Mouse (Mus musculus) forebrain, embryonic 13.5 days (tissue): ENCODE results near the gene Foxi2. TPM values are rescaled to one million over a fixed set of nuclear protein-coding genes. Genes with fewer than 3 reads are reported as not detected.

ENCODE experiments used
- ATAC-seq: fragments of 200-750 bp; cut with Nextera tagmentation; 2 replicates; pipeline ENCODE4 v1.8.0; 2017
- H3K27ac ChIP-seq: fragments of 300-500 bp; sonication (generic); 2 replicates; pipeline ENCODE4 v1.5.1; 2015; ENCODE audit warnings: inconsistent platforms, mild to moderate bottlenecking, moderate library complexity
- H3K27me3 ChIP-seq: fragments of 300-500 bp; sonication (generic); 2 replicates; pipeline ENCODE4 v1.6.1; 2015; ENCODE audit warnings: mild to moderate bottlenecking, inconsistent platforms
- H3K36me3 ChIP-seq: fragments of 300-500 bp; sonication (generic); 2 replicates; pipeline ENCODE4 v1.6.1; 2015; ENCODE audit warnings: mild to moderate bottlenecking, inconsistent platforms; ENCODE audit not compliant: poor library complexity, severe bottlenecking
- H3K4me1 ChIP-seq: fragments of 300-500 bp; sonication (generic); 2 replicates; pipeline ENCODE4 v1.6.1; 2015; ENCODE audit warnings: inconsistent platforms
- H3K4me2 ChIP-seq: fragments of 300-500 bp; sonication (generic); 2 replicates; pipeline ENCODE4 v1.6.1; 2015; ENCODE audit warnings: inconsistent platforms, mild to moderate bottlenecking, moderate library complexity
- H3K4me3 ChIP-seq: fragments of 300-500 bp; sonication (generic); 2 replicates; pipeline ENCODE4 v1.5.1; 2015; ENCODE audit warnings: mild to moderate bottlenecking, inconsistent platforms
- H3K9ac ChIP-seq: fragments of 300-500 bp; sonication (generic); 2 replicates; pipeline ENCODE4 v1.6.1; 2015; ENCODE audit warnings: mild to moderate bottlenecking, inconsistent platforms
- H3K9me3 ChIP-seq: fragments of 300-500 bp; sonication (generic); replicated peaks from 2 replicates; pipeline ENCODE4 v1.6.1; 2016; ENCODE audit warnings: inconsistent platforms
- WGBS: fragments of 180-500 bp; shearing (Covaris S2); methylation state at CpG from one replicate; pipeline ENCODE4 v1.1.7; 2015; 5-methylcytosine and 5-hydroxymethylcytosine counted together
- polyA plus RNA-seq: library from polyadenylated mRNA; unstranded; fragments of >200 nt; fragmentation: Nextera tagmentation; extraction: Ambion mirVana; gene quantifications from 2 replicates; pipeline ENCODE4 v1.2.1, GENCODE M21; 2015

The Foxi2 gene
- not detected in 2 replicates for polyA plus RNA-seq

GRCm38 (mm10) chr7:135410237-135410965, at the start of gene Foxi2:
TSS of gene Foxi2 (plus strand) at chr7:135410308.
- WGBS = 3% methylated on average over 51 of the region's 51 CpGs
- no peak within 1 kb of the TSS for H3K27ac ChIP-seq
- no peaks in the 10 kb centered on the region for H3K9me3 ChIP-seq
- H3K27me3 ChIP-seq = peaks cover 46% of the 10 kb centered on the region
- peaks cover 8% of the 10 kb centered on the region for H3K4me1 ChIP-seq
- H3K9ac ChIP-seq = no peak within 1 kb of the TSS; the same call in 1 of the 2 replicates
- H3K4me2 ChIP-seq = peak within 1 kb of the TSS; percentile 61
- peak within 1 kb of the TSS; percentile 32 for H3K4me3 ChIP-seq
- ATAC-seq = no peak
- no peaks in the 10 kb centered on the region for H3K36me3 ChIP-seq

- H3K27me3 ChIP-seq = no peaks in the 10 kb centered on the region
- H3K9ac ChIP-seq = no peak overlapping the region
- no peak for ATAC-seq
- no peak overlapping the region for H3K4me2 ChIP-seq
- H3K36me3 ChIP-seq = no peaks in the 10 kb centered on the region
- no peaks in the 10 kb centered on the region for H3K9me3 ChIP-seq
- WGBS = 94% methylated on average over 5 of the region's 5 CpGs
- no peak overlapping the region for H3K27ac ChIP-seq
- H3K4me3 ChIP-seq = no peak overlapping the region
- H3K4me1 ChIP-seq = no peaks in the 10 kb centered on the region
Measured at GRCm38 (mm10) chr7:135364606-135365005, 45.5 kb upstream of the Foxi2 start.

GRCm38 (mm10) chr7:135376048-135376447, 34.1 kb upstream of the Foxi2 start:
- H3K36me3 ChIP-seq = no peaks in the 10 kb centered on the region
- ATAC-seq = no peak
- H3K27ac ChIP-seq = no peak overlapping the region
- H3K4me2 ChIP-seq = 0 out of 2 replicates have a peak overlapping the region, but pooled peaks have one; percentile 11
- 55% methylated on average over 13 of the region's 13 CpGs for WGBS
- H3K9me3 ChIP-seq = no peaks in the 10 kb centered on the region
- H3K9ac ChIP-seq = no peak overlapping the region
- no peak overlapping the region for H3K4me3 ChIP-seq
- H3K27me3 ChIP-seq = no peaks in the 10 kb centered on the region
- no peaks in the 10 kb centered on the region for H3K4me1 ChIP-seq

GRCm38 (mm10) chr7:135376932-135377331, 33.2 kb upstream of the Foxi2 start:
- no peaks in the 10 kb centered on the region for H3K36me3 ChIP-seq
- H3K4me3 ChIP-seq = no peak overlapping the region
- H3K4me1 ChIP-seq = no peaks in the 10 kb centered on the region
- no peaks in the 10 kb centered on the region for H3K27me3 ChIP-seq
- no peak overlapping the region for H3K4me2 ChIP-seq
- 66% methylated on average over 5 of the region's 5 CpGs for WGBS
- no peak overlapping the region for H3K9ac ChIP-seq
- no peaks in the 10 kb centered on the region for H3K9me3 ChIP-seq
- no peak overlapping the region for H3K27ac ChIP-seq
- ATAC-seq = no peak

- Histone ChIP-seq H3K4me1 (no peaks in the 10 kb centered on the region), H3K36me3 (no peaks in the 10 kb centered on the region), H3K9ac (no peak overlapping the region), H3K27ac (no peak overlapping the region), H3K9me3 (no peaks in the 10 kb centered on the region), H3K27me3 (no peaks in the 10 kb centered on the region), H3K4me3 (no peak overlapping the region), H3K4me2 (no peak overlapping the region)
- 88% methylated on average over 5 of the region's 5 CpGs for WGBS
- no peak for ATAC-seq
Measured at GRCm38 (mm10) chr7:135378331-135378730, 31.8 kb upstream of the Foxi2 start.

- Histone ChIP-seq H3K36me3 (no peaks in the 10 kb centered on the region), H3K27ac (no peak overlapping the region), H3K4me1 (peaks cover 16% of the 10 kb centered on the region), H3K27me3 (peaks cover 4% of the 10 kb centered on the region; the same call in 1 of the 2 replicates), H3K9ac (no peak overlapping the region), H3K4me2 (no peak overlapping the region), H3K4me3 (no peak overlapping the region), H3K9me3 (no peaks in the 10 kb centered on the region)
- 75% methylated on average over 3 of the region's 3 CpGs for WGBS
- ATAC-seq = no peak
Measured at GRCm38 (mm10) chr7:135389039-135389438, 21.1 kb upstream of the Foxi2 start.

- no peaks in the 10 kb centered on the region for H3K9me3 ChIP-seq
- H3K4me3 ChIP-seq = no peak overlapping the region
- peaks cover 16% of the 10 kb centered on the region for H3K4me1 ChIP-seq
- ATAC-seq = no peak
- H3K4me2 ChIP-seq = no peak overlapping the region
- no peak overlapping the region for H3K27ac ChIP-seq
- H3K27me3 ChIP-seq = peaks cover 7% of the 10 kb centered on the region; the same call in 1 of the 2 replicates
- H3K9ac ChIP-seq = no peak overlapping the region
- WGBS = 2% methylated on average over 5 of the region's 5 CpGs
- no peaks in the 10 kb centered on the region for H3K36me3 ChIP-seq
Measured at GRCm38 (mm10) chr7:135392949-135393542, 17.1 kb upstream of the Foxi2 start.

- ATAC-seq = no peak
- H3K4me3 ChIP-seq = no peak overlapping the region
- no peaks in the 10 kb centered on the region for H3K36me3 ChIP-seq
- H3K27ac ChIP-seq = no peak overlapping the region
- H3K27me3 ChIP-seq = peaks cover 7% of the 10 kb centered on the region; the same call in 1 of the 2 replicates
- H3K9me3 ChIP-seq = no peaks in the 10 kb centered on the region
- H3K4me1 ChIP-seq = peaks cover 16% of the 10 kb centered on the region
- 80% methylated on average over 3 of the region's 3 CpGs for WGBS
- H3K9ac ChIP-seq = no peak overlapping the region
- no peak overlapping the region for H3K4me2 ChIP-seq
Measured at GRCm38 (mm10) chr7:135394436-135394835, 15.7 kb upstream of the Foxi2 start.

- Histone ChIP-seq H3K9ac (no peak overlapping the region), H3K4me3 (no peak overlapping the region), H3K27ac (no peak overlapping the region), H3K27me3 (0 out of 2 replicates have a peak, but pooled peaks cover 3% of the 10 kb centered on the region), H3K9me3 (no peaks in the 10 kb centered on the region), H3K4me2 (no peak overlapping the region), H3K4me1 (peaks cover 16% of the 10 kb centered on the region), H3K36me3 (no peaks in the 10 kb centered on the region)
- no peak for ATAC-seq
Measured at GRCm38 (mm10) chr7:135395242-135395641, 14.9 kb upstream of the Foxi2 start.

- H3K4me2 ChIP-seq = no peak overlapping the region
- peaks cover 3% of the 10 kb centered on the region; the same call in 1 of the 2 replicates for H3K27me3 ChIP-seq
- H3K9ac ChIP-seq = no peak overlapping the region
- H3K4me1 ChIP-seq = peaks cover 13% of the 10 kb centered on the region
- ATAC-seq = no peak
- H3K36me3 ChIP-seq = no peaks in the 10 kb centered on the region
- 75% methylated on average over 6 of the region's 6 CpGs for WGBS
- no peak overlapping the region for H3K27ac ChIP-seq
- H3K9me3 ChIP-seq = no peaks in the 10 kb centered on the region
- H3K4me3 ChIP-seq = no peak overlapping the region
Measured at GRCm38 (mm10) chr7:135397096-135397495, 13.0 kb upstream of the Foxi2 start.

- Histone ChIP-seq H3K36me3 (no peaks in the 10 kb centered on the region), H3K4me2 (no peak overlapping the region), H3K9me3 (no peaks in the 10 kb centered on the region), H3K4me1 (peaks cover 6% of the 10 kb centered on the region), H3K27me3 (peaks cover 3% of the 10 kb centered on the region; the same call in 1 of the 2 replicates), H3K4me3 (no peak overlapping the region), H3K27ac (no peak overlapping the region), H3K9ac (no peak overlapping the region)
- 42% methylated on average over 5 of the region's 5 CpGs for WGBS
- no peak for ATAC-seq
Measured at GRCm38 (mm10) chr7:135397874-135398273, 12.2 kb upstream of the Foxi2 start.

- WGBS = 12% methylated on average over 5 of the region's 5 CpGs
- Histone ChIP-seq H3K9ac (no peak overlapping the region), H3K27me3 (peaks cover 7% of the 10 kb centered on the region), H3K4me1 (no peaks in the 10 kb centered on the region), H3K36me3 (no peaks in the 10 kb centered on the region), H3K4me2 (no peak overlapping the region), H3K9me3 (no peaks in the 10 kb centered on the region), H3K4me3 (no peak overlapping the region), H3K27ac (no peak overlapping the region)
- peak; percentile 73; the same call in 1 of the 2 replicates for ATAC-seq
Measured at GRCm38 (mm10) chr7:135403416-135403815, 6.7 kb upstream of the Foxi2 start.
